Mouse (Mus musculus) heart, embryonic 12.5 days (tissue): ENCODE measurements around the gene Mms22l. TPM values are rescaled to one million over a fixed set of nuclear protein-coding genes. Genes with fewer than 3 reads are reported as not detected.
"Not testable (repeated sequence)": the region's sequence is repeated elsewhere in the genome, so short reads cannot be mapped to it uniquely, and the experiment has no call there.

Source experiments
- ATAC-seq: fragments of 200-750 bp; cut with Nextera tagmentation; 2 replicates; pipeline ENCODE4 v1.8.0; 2017; ENCODE audit warnings: moderate TSS enrichment, moderate library complexity; ENCODE audit not compliant: insufficient number of reproducible peaks, low FRiP score
- H3K27ac ChIP-seq: fragments of 300-500 bp; sonication (generic); 2 replicates; pipeline ENCODE4 v1.5.1; 2016; ENCODE audit warnings: mild to moderate bottlenecking, moderate library complexity; ENCODE audit not compliant: poor library complexity, severe bottlenecking
- H3K27me3 ChIP-seq: fragments of 300-500 bp; sonication (generic); replicated peaks from 2 replicates; pipeline ENCODE4 v1.6.1; 2016; ENCODE audit warnings: mild to moderate bottlenecking, moderate library complexity
- H3K36me3 ChIP-seq: fragments of 300-500 bp; sonication (generic); 2 replicates; pipeline ENCODE4 v1.6.1; 2016; ENCODE audit warnings: mild to moderate bottlenecking, moderate library complexity
- H3K4me1 ChIP-seq: fragments of 300-500 bp; sonication (generic); replicated peaks from 2 replicates; pipeline ENCODE4 v1.6.1; 2016; ENCODE audit warnings: mild to moderate bottlenecking
- H3K4me2 ChIP-seq: fragments of 300-500 bp; sonication (generic); 2 replicates; pipeline ENCODE4 v1.6.1; 2016; ENCODE audit warnings: mild to moderate bottlenecking, moderate library complexity
- H3K4me3 ChIP-seq: fragments of 300-500 bp; sonication (generic); 2 replicates; pipeline ENCODE4 v1.5.1; 2016; ENCODE audit warnings: mild to moderate bottlenecking
- H3K9ac ChIP-seq: fragments of 300-500 bp; sonication (generic); 2 replicates; pipeline ENCODE4 v1.6.1; 2016; ENCODE audit warnings: mild to moderate bottlenecking, moderate library complexity
- H3K9me3 ChIP-seq: fragments of 300-500 bp; sonication (generic); replicated peaks from 2 replicates; pipeline ENCODE4 v1.6.1; 2016; ENCODE audit warnings: mild to moderate bottlenecking, moderate library complexity
- WGBS: fragments of 180-500 bp; shearing (Covaris S2); methylation state at CpG from one replicate; pipeline ENCODE4 v1.1.7; 2016; 5-methylcytosine and 5-hydroxymethylcytosine counted together
- polyA plus RNA-seq: library from polyadenylated mRNA; unstranded; fragments of >200 nt; fragmentation: Nextera tagmentation; extraction: Ambion mirVana; gene quantifications from 2 replicates; pipeline ENCODE4 v1.2.1, GENCODE M21; 2016

Mms22l gene
- polyA plus RNA-seq, 1 experiment from 2014 or later: 27.8 TPM

DNA sequence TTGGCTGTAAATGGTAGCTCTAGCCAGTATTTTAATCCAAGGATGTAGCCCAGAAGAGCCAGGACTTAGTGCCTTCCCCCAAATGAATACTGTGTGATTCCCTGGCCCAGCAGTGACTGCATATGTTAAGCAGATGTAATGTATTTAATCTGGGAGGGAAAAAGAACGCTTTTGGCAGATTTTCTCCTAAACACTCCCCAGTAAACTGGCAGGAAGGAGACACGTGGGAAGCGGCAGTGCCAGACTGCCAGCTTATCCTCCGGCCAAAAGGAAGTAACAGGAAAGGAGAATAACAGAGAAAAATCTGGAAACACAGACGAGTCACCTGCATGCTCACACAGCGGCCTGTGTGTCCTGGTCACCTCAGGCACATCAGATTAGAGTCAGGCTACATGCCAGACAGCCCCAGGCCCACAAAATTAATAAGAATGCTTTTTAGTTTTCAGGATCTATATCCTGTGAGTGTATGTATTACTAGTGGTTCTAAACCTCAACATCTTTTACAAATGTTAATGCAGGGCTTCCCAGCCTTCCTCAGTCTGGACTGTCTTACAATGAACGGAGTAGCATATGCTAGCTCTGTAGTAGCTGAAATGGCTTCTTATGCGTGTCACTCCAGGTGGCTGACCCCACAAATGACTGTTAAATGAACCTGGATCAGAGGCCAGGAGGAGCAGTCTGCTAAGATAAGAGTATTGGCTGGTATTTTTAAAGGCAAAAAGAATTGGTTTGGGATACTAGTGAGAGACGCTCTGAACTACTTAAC lies 125.4 kb downstream of the Mms22l start:
- Histone ChIP-seq H3K27ac (no peak overlapping the region), H3K9ac (no peak overlapping the region), H3K4me2 (no peak overlapping the region), H3K4me3 (no peak overlapping the region), H3K36me3 (no peaks in the 10 kb centered on the region), H3K4me1 (peaks cover 7% of the 10 kb centered on the region; the same call in 1 of the 2 replicates), H3K9me3 (no peaks in the 10 kb centered on the region), H3K27me3 (no peaks in the 10 kb centered on the region)
- ATAC-seq: no peak
- 60% methylated on average over 9 of the region's 9 CpGs for WGBS

DNA sequence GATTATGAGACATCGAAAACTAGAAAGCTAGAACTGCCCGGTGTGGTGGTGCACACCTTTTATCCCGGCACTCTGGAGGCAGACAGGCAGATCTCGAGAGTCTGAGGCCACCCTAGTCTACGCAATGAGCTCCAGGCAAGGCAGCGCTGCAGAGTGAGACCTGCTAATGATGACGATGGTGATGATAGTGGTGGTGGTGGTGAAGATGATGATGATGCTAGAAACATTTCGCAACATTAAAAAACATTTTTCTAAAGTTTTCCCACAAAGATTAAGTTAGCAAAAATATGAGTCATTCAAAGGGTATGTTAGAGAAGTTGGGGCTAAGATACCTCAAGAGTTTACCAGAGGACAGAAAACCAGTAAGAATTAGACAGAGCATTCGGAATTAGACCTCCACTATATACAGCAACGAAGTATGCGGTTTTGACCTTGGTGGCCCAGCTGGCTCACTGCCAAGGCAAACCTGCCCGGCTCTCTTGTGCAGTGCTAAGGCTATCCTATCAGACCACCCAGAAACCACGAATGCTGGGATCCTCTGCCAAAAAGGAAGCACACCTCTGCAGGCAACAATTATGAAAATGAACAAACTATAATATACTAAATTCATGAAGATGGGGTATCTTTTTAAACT lies 129.8 kb downstream of the Mms22l start:
- Histone ChIP-seq H3K4me2 (no peak overlapping the region), H3K27ac (no peak overlapping the region), H3K4me3 (no peak overlapping the region), H3K9me3 (no peaks in the 10 kb centered on the region), H3K27me3 (no peaks in the 10 kb centered on the region), H3K36me3 (no peaks in the 10 kb centered on the region), H3K4me1 (peaks cover 23% of the 10 kb centered on the region), H3K9ac (no peak overlapping the region)
- 59% methylated on average over 13 of the region's 13 CpGs for WGBS
- ATAC-seq: no peak

DNA sequence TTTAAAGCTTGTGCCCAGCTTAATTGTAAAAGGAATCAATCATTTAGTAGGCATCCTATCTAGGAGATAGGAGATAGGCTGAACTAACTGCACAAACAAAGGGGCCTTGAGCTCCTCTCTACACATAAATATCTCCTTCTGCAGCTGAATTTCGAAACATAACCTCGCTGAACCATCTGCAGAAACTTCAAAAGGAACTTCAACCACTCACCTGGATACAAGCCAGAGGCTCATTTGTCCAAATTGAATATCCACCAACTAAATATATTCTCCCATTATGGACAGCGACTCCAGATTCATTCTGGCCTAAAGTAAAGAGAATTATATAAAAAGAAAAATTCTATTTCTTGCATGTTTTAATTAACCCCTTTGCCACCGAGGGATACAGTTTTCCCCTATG lies 130.4 kb downstream of the Mms22l start:
- ATAC-seq: no peak
- H3K36me3 ChIP-seq: no peaks in the 10 kb centered on the region
- H3K4me1 ChIP-seq: peaks cover 23% of the 10 kb centered on the region
- no peak overlapping the region for H3K9ac ChIP-seq
- no peak overlapping the region for H3K27ac ChIP-seq
- 69% methylated on average over 4 of the region's 4 CpGs for WGBS
- no peak overlapping the region for H3K4me2 ChIP-seq
- no peaks in the 10 kb centered on the region for H3K9me3 ChIP-seq
- no peaks in the 10 kb centered on the region for H3K27me3 ChIP-seq
- H3K4me3 ChIP-seq: no peak overlapping the region

DNA sequence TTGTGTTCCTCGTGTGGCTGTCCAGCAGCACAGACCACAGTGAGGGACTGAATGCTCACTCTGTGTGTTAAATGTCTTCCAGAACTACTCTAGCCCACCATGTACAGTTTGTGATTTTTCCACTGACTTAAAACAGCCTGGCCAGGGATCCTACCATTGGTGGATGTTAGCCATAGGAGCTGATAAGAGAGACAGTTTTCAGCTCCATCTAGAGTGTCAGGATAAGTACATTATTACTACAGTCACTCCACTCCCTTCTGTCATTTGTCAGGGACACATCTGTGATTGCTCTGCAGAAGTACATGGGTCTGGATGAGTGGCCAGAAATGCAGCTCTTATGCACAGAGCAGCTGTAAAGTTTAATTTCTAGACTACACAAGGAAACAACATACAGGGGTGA lies 131.6 kb downstream of the Mms22l start:
- no peaks in the 10 kb centered on the region for H3K9me3 ChIP-seq
- peak overlapping the region; percentile 14 for H3K27ac ChIP-seq
- H3K4me1 ChIP-seq: peaks cover 23% of the 10 kb centered on the region
- no peak overlapping the region for H3K4me2 ChIP-seq
- H3K4me3 ChIP-seq: no peak overlapping the region
- no peak overlapping the region for H3K9ac ChIP-seq
- no peak for ATAC-seq
- no peaks in the 10 kb centered on the region for H3K36me3 ChIP-seq
- 34% methylated on average over 1 of the region's 1 CpGs for WGBS
- no peaks in the 10 kb centered on the region for H3K27me3 ChIP-seq

DNA sequence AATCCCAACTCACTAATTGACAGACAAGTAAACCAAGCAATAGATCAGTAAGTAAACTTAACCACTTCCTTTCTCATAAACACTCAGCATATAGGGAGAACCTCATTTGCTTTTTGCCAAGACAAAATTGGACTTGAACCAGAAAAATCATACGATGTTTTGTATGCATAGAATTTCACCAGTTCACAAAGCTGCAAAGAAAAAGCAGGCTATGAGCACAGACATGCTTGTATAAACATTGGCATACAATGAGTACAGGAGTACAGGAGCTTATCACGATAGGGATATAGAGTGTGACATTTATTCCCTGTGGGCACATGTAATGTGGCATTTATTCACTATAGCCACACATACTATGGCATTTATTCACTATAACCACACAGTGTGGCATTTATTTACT lies 134.2 kb downstream of the Mms22l start:
- no peak for ATAC-seq
- Histone ChIP-seq H3K9ac (no peak overlapping the region), H3K4me1 (peaks cover 23% of the 10 kb centered on the region), H3K27ac (no peak overlapping the region), H3K4me3 (no peak overlapping the region), H3K9me3 (no peaks in the 10 kb centered on the region), H3K36me3 (no peaks in the 10 kb centered on the region), H3K27me3 (no peaks in the 10 kb centered on the region), H3K4me2 (no peak overlapping the region)
- WGBS: 58% methylated on average over 2 of the region's 2 CpGs

DNA sequence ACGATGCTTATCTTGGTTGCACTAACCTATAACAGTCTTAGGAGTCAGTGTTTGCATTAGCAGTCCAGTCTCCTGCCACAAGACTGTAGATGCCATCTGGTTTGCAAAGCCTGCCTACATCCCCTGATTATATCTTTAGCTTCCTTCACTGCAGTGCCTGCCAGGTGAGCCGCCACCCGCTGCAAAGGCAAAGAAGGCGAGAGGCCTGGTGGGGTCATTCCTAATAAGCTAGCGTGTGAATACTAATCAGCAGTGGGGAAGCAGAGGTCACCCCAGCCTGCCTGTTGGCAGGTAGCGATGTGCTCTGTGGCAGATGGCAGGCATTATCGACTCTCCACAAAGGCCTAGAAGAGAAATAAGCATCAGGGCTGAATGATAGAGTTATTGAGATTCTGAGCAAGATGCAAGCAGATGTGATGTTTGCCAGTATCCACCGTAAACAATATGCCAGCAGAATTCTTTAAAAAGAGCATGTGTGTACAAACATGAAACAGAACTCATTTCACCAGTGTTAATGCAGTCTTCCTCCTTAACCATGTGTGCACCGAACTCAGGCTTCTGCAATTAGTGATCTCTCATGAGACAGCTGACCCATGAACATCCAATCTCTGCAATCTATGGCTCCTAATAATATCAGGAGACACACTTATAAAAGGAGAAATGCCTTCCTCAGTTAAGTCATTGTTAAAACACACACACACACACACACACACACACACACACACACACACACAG lies 135.1 kb downstream of the Mms22l start:
- H3K36me3 ChIP-seq: no peaks in the 10 kb centered on the region
- H3K27me3 ChIP-seq: no peaks in the 10 kb centered on the region
- no peak for ATAC-seq
- H3K9ac ChIP-seq: no peak overlapping the region
- no peak overlapping the region for H3K4me2 ChIP-seq
- no peak overlapping the region for H3K27ac ChIP-seq
- no peaks in the 10 kb centered on the region for H3K9me3 ChIP-seq
- 69% methylated on average over 9 of the region's 9 CpGs for WGBS
- no peak overlapping the region for H3K4me3 ChIP-seq
- H3K4me1 ChIP-seq: peaks cover 17% of the 10 kb centered on the region

DNA sequence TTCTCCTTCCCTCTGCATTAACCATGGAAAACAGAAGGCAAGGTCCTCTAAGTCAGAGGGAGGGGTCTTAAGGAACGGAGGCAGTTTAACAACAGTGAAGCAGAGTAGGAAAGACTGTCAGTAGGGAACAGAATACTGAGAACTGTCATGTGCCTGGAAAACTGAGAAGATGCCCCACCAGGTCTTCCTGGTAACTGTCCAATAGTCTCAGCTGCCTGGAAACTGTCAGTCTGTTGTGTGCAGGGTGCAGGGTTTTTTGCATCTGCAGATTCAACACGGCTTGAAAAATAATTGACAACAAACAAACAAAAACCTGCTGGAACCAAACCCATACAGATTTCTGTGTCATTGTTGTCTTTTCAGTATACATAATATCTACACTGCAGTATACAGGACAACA lies 146.1 kb downstream of the Mms22l start:
- H3K27ac ChIP-seq: no peak overlapping the region
- 0 out of 2 replicates have a peak, but pooled peaks cover 2% of the 10 kb centered on the region for H3K9me3 ChIP-seq
- H3K27me3 ChIP-seq: no peaks in the 10 kb centered on the region
- no peak overlapping the region for H3K4me3 ChIP-seq
- no peak for ATAC-seq
- H3K9ac ChIP-seq: no peak overlapping the region
- no peak overlapping the region for H3K4me2 ChIP-seq
- WGBS: 82% methylated on average over 2 of the region's 2 CpGs
- H3K36me3 ChIP-seq: no peaks in the 10 kb centered on the region
- no peaks in the 10 kb centered on the region for H3K4me1 ChIP-seq

DNA sequence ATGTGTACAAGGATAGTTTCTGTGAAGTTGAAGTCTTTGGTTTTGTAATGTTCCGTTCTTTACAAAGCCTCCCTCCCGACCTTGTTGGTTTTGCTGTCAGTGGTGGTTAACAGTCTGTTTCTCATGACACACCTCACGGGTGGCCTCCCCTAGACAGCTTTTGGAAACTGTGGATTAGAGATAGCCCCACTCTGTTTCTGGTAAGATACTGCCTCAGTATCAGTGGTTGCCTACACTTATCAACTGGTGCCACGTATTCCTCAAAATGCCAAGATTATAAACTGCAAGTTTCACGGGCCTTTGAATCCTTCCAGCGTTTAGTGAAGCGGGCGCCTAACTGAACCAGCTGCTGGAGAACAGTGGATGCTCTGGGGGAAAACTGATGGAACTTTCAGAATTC lies 148.5 kb downstream of the Mms22l start:
- not testable (repeated sequence) for ATAC-seq, H3K9me3 ChIP-seq, H3K4me2 ChIP-seq, H3K27me3 ChIP-seq, H3K9ac ChIP-seq, H3K4me3 ChIP-seq, H3K27ac ChIP-seq, H3K4me1 ChIP-seq, H3K36me3 ChIP-seq
- WGBS: 64% methylated on average over 7 of the region's 8 CpGs
